Mouse (Mus musculus) MEL (cell line): ENCODE measurements around the gene Pygb. TPM values are rescaled to one million over a fixed set of nuclear protein-coding genes. Genes with fewer than 3 reads are reported as not detected.

Experiments
- DNase-seq: peaks from one replicate; pipeline ENCODE4 v3.0.0; 2011; ENCODE audit warnings: low read depth, low spot score
- H3K27ac ChIP-seq: 2 replicates; pipeline ENCODE4 v1.5.1; 2012; ENCODE audit warnings: low read depth, mild to moderate bottlenecking, control low read depth, low read length, moderate library complexity; ENCODE audit not compliant: control insufficient read depth
- H3K27me3 ChIP-seq, 2 experiments: fragments of 150-350 bp in 1 of 2; sonication (generic) in 1 of 2; 2 replicates each; pipeline ENCODE4 v1.6.1; 2012; ENCODE audit warnings: low read length in 2 of 2, mild to moderate bottlenecking in 2 of 2, improper control_type of control experiment in 1 of 2, moderate library complexity in 1 of 2; ENCODE audit not compliant: insufficient read depth in 2 of 2, control insufficient read depth in 1 of 2
- H3K36me3 ChIP-seq, 2 experiments: 2 replicates each; pipeline ENCODE4 v1.6.1; 2012 to 2014; ENCODE audit warnings: low read length in 2 of 2, improper control_type of control experiment in 1 of 2, inconsistent platforms in 1 of 2, mild to moderate bottlenecking in 1 of 2; ENCODE audit not compliant: insufficient read depth in 2 of 2, control insufficient read depth in 1 of 2
- H3K4me1 ChIP-seq, 2 experiments: fragments of 150-350 bp in 1 of 2; sonication (generic) in 1 of 2; 2 replicates each; pipeline ENCODE4 v1.6.1; 2012; ENCODE audit warnings: low read length in 2 of 2, improper control_type of control experiment in 1 of 2, mild to moderate bottlenecking in 1 of 2; ENCODE audit not compliant: insufficient read depth in 2 of 2, control insufficient read depth in 1 of 2
- H3K4me3 ChIP-seq, 2 experiments: fragments of 150-350 bp in 1 of 2; sonication (generic) in 1 of 2; 2 replicates each; pipeline ENCODE4 v1.5.1; 2012; ENCODE audit warnings: low read depth in 2 of 2, low read length in 2 of 2, mild to moderate bottlenecking in 2 of 2, moderate library complexity in 2 of 2, control low read depth in 1 of 2, improper control_type of control experiment in 1 of 2; ENCODE audit not compliant: control insufficient read depth in 1 of 2, insufficient read depth in 1 of 2
- H3K79me2 ChIP-seq: 2 replicates; pipeline ENCODE4 v1.6.1; 2012; ENCODE audit warnings: mild to moderate bottlenecking, low read length, moderate library complexity; ENCODE audit not compliant: control insufficient read depth, poor library complexity, insufficient read depth
- H3K9ac ChIP-seq: 2 replicates; pipeline ENCODE4 v1.6.1; 2012; ENCODE audit warnings: low read depth, mild to moderate bottlenecking, control low read depth, low read length, moderate library complexity; ENCODE audit not compliant: control insufficient read depth, poor library complexity, severe bottlenecking
- H3K9me3 ChIP-seq: fragments of 150-350 bp; sonication (generic); replicated peaks from 2 replicates; pipeline ENCODE4 v1.6.1; 2012; ENCODE audit warnings: mild to moderate bottlenecking, low read length, improper control_type of control experiment, moderate library complexity; ENCODE audit not compliant: insufficient read depth
- BHLHE40 ChIP-seq: IDR thresholded peaks from 2 replicates; pipeline ENCODE4 v1.6.1; 2012; ENCODE audit warnings: low read depth, mild to moderate bottlenecking, inconsistent platforms, low read length, improper control_type of control experiment, borderline replicate concordance
- E2F4 ChIP-seq: IDR thresholded peaks from 2 replicates; pipeline ENCODE4 v1.6.1; 2011; ENCODE audit warnings: low read depth, low read length, improper control_type of control experiment, borderline replicate concordance
- ELF1 ChIP-seq: IDR thresholded peaks from 2 replicates; pipeline ENCODE4 v1.6.1; 2014; ENCODE audit warnings: low read depth, mild to moderate bottlenecking, inconsistent platforms, low read length, improper control_type of control experiment, moderate library complexity
- EP300 ChIP-seq, 2 experiments: IDR thresholded peaks; 2 replicates each; pipeline ENCODE4 v1.6.1; 2011; ENCODE audit warnings: improper control_type of control experiment in 2 of 2, low read length in 2 of 2, low read depth in 1 of 2, mild to moderate bottlenecking in 1 of 2
- ETS1 ChIP-seq: IDR thresholded peaks from 2 replicates; pipeline ENCODE4 v1.6.1; 2012; ENCODE audit warnings: low read depth, mild to moderate bottlenecking, inconsistent platforms, low read length, improper control_type of control experiment, moderate library complexity
- GABPA ChIP-seq: IDR thresholded peaks from 2 replicates; pipeline ENCODE4 v1.6.1; 2012; ENCODE audit warnings: low read depth, mild to moderate bottlenecking, inconsistent platforms, low read length, improper control_type of control experiment, moderate library complexity
- GATA1 ChIP-seq: IDR thresholded peaks from 2 replicates; pipeline ENCODE4 v1.6.1; 2011; ENCODE audit warnings: low read depth, low read length, improper control_type of control experiment
- JUND ChIP-seq: IDR thresholded peaks from 2 replicates; pipeline ENCODE4 v1.6.1; 2011; ENCODE audit warnings: low read depth, mild to moderate bottlenecking, improper control_type of control experiment, low read length
- KAT2A ChIP-seq: conservative IDR thresholded peaks from 2 replicates; pipeline ENCODE4 v1.6.1; 2012; ENCODE audit warnings: low read depth, low read length, improper control_type of control experiment, inconsistent platforms
- MAZ ChIP-seq: IDR thresholded peaks from 2 replicates; pipeline ENCODE4 v1.6.1; 2012; ENCODE audit warnings: low read depth, mild to moderate bottlenecking, inconsistent platforms, low read length, improper control_type of control experiment
- MEF2A ChIP-seq: IDR thresholded peaks from 2 replicates; pipeline ENCODE4 v1.6.1; 2014; ENCODE audit warnings: low read depth, mild to moderate bottlenecking, inconsistent platforms, low read length, improper control_type of control experiment; ENCODE audit not compliant: poor library complexity, insufficient replicate concordance, severe bottlenecking; ENCODE audit errors: extremely low read depth
- MXI1 ChIP-seq: IDR thresholded peaks from 2 replicates; pipeline ENCODE4 v1.6.1; 2011; ENCODE audit warnings: mild to moderate bottlenecking, low read depth, low read length, improper control_type of control experiment
- MYB ChIP-seq: IDR thresholded peaks from 2 replicates; pipeline ENCODE4 v1.6.1; 2011; ENCODE audit warnings: mild to moderate bottlenecking, low read depth, low read length, improper control_type of control experiment
- NRF1 ChIP-seq: IDR thresholded peaks from 2 replicates; pipeline ENCODE4 v1.6.1; 2014; ENCODE audit warnings: low read depth, mild to moderate bottlenecking, inconsistent platforms, low read length, improper control_type of control experiment, moderate library complexity; ENCODE audit not compliant: poor library complexity, insufficient read depth, severe bottlenecking
- POLR2A ChIP-seq, 2 experiments: IDR thresholded peaks; 2 replicates each; pipeline ENCODE4 v1.6.1; 2011 to 2012; ENCODE audit warnings: low read length in 2 of 2, mild to moderate bottlenecking in 2 of 2, control low read depth in 1 of 2, improper control_type of control experiment in 1 of 2, low read depth in 1 of 2, moderate library complexity in 1 of 2; ENCODE audit not compliant: control insufficient read depth in 1 of 2, insufficient read depth in 1 of 2, poor library complexity in 1 of 2
- RCOR1 ChIP-seq: IDR thresholded peaks from 2 replicates; pipeline ENCODE4 v1.6.1; 2012; ENCODE audit warnings: low read depth, mild to moderate bottlenecking, inconsistent platforms, low read length, improper control_type of control experiment
- TAL1 ChIP-seq: IDR thresholded peaks from 2 replicates; pipeline ENCODE4 v1.6.1; 2012; ENCODE audit warnings: mild to moderate bottlenecking, inconsistent platforms, low read length, moderate library complexity, mixed read lengths
- TCF12 ChIP-seq: IDR thresholded peaks from 2 replicates; pipeline ENCODE4 v1.6.1; 2014; ENCODE audit warnings: low read depth, mild to moderate bottlenecking, inconsistent platforms, low read length, improper control_type of control experiment, moderate library complexity
- UBTF ChIP-seq: IDR thresholded peaks from 2 replicates; pipeline ENCODE4 v1.6.1; 2012; ENCODE audit warnings: low read depth, mild to moderate bottlenecking, inconsistent platforms, low read length, improper control_type of control experiment, moderate library complexity, borderline replicate concordance; ENCODE audit not compliant: insufficient read depth
- USF1 ChIP-seq: IDR thresholded peaks from 2 replicates; pipeline ENCODE4 v1.6.1; 2014; ENCODE audit warnings: low read depth, mild to moderate bottlenecking, inconsistent platforms, low read length, improper control_type of control experiment, moderate library complexity
- USF2 ChIP-seq, 2 experiments: IDR thresholded peaks; 2 replicates each; pipeline ENCODE4 v1.6.1; 2011 to 2012; ENCODE audit warnings: improper control_type of control experiment in 2 of 2, low read length in 2 of 2, borderline replicate concordance in 1 of 2, inconsistent platforms in 1 of 2, low read depth in 1 of 2, mild to moderate bottlenecking in 1 of 2; ENCODE audit not compliant: insufficient read depth in 1 of 2
- ZMIZ1 ChIP-seq: IDR thresholded peaks from 2 replicates; pipeline ENCODE4 v1.6.1; 2012; ENCODE audit warnings: low read depth, mild to moderate bottlenecking, inconsistent platforms, low read length, improper control_type of control experiment, moderate library complexity
- polyA plus RNA-seq, 2 experiments: library from polyadenylated mRNA; stranded (reverse) in 1 of 2; unstranded in 1 of 2; fragments of >175 nt in 1 of 2; fragments of >200 nt in 1 of 2; gene quantifications; 2 replicates each; pipeline versions ENCODE4 v1.2.1 to v1.2.4; 2012; ENCODE audit warnings: low replicate concordance in 2 of 2, low read depth in 1 of 2; ENCODE audit not compliant: insufficient read length in 2 of 2, insufficient read depth in 1 of 2, missing spikeins in 1 of 2
- total RNA-seq: library from RNA; depleted of rRNA; stranded (reverse); fragments of 300-350 nt; gene quantifications from 2 replicates; pipeline ENCODE4 v1.2.3, GENCODE M21; 2012

Gene Pygb
- total and polyA plus RNA-seq, 3 experiments: 19.0 to 26.5 TPM; not detected in 1

- no peak for TF ChIP-seq ELF1
- no peak for TF ChIP-seq USF2 (IDR thresholded peaks at IDR 0.05; ENCODE audit: borderline replicate concordance in 1 of 2, insufficient read depth in 1 of 2, low read depth in 1 of 2, low read length in 2 of 2)
- TF ChIP-seq GABPA: no peak
- no peak for TF ChIP-seq ETS1
- TF ChIP-seq GATA1: no peak
- TF ChIP-seq ZMIZ1: no peak
- Histone ChIP-seq H3K9me3 (no peaks in the 10 kb centered on the region), H3K9ac (no peak overlapping the region), H3K27me3 (no peaks in the 10 kb centered on the region), H3K36me3 (no peaks in the 10 kb centered on the region), H3K4me3 (no peak overlapping the region), H3K4me1 (no peaks in the 10 kb centered on the region), H3K79me2 (no peaks in the 10 kb centered on the region), H3K27ac (no peak overlapping the region)
- no peak for DNase-seq
These were observed 36.5 kb downstream of the Pygb start for GRCm38 (mm10) chr2:150822987-150823386.

GRCm38 (mm10) chr2:150826426-150826825 is 39.9 kb downstream of the Pygb start:
- TF ChIP-seq EP300 (IDR thresholded peaks at IDR 0.05; ENCODE audit: low read depth in 1 of 2, low read length in 2 of 2) (no peak), USF1 (no peak), USF2 (IDR thresholded peaks at IDR 0.05; ENCODE audit: borderline replicate concordance in 1 of 2, insufficient read depth in 1 of 2, low read depth in 1 of 2, low read length in 2 of 2) (no peak), TCF12 (no peak), ELF1 (no peak), KAT2A (no peak), ZMIZ1 (no peak), MXI1 (no peak), MAZ (no peak), RCOR1 (no peak), MEF2A (no peak), BHLHE40 (no peak), E2F4 (no peak), ETS1 (no peak), POLR2A (IDR thresholded peaks at IDR 0.05; ENCODE audit: control insufficient read depth in 1 of 2, insufficient read depth in 1 of 2, low read depth in 1 of 2, low read length in 2 of 2, poor library complexity in 1 of 2) (no peak), TAL1 (no peak), JUND (no peak), UBTF (no peak), MYB (no peak), NRF1 (no peak)
- TF ChIP-seq, all 39 proteins: peak for 0
- Histone ChIP-seq H3K9ac (no peak overlapping the region), H3K27ac (no peak overlapping the region), H3K9me3 (no peaks in the 10 kb centered on the region), H3K27me3 (no peaks in the 10 kb centered on the region), H3K79me2 (no peaks in the 10 kb centered on the region), H3K4me1 (no peaks in the 10 kb centered on the region), H3K4me3 (no peak overlapping the region), H3K36me3 (no peaks in the 10 kb centered on the region)
- DNase-seq: no peak
